Mouse (Mus musculus) G1E (cell line): ENCODE measurements at regions not wholly inside any gene's neighbourhood (a gene's known extent, or its start where the extent isn't known, plus 50 kb on each side); places are given as distances from the start of the nearest gene placed in this dataset.

Experiments
- CTCF ChIP-seq: IDR thresholded peaks from 2 replicates; pipeline ENCODE4 v1.5.1; 2012; ENCODE audit warnings: low read depth, low read length, inconsistent platforms, mixed read lengths
- POLR2AphosphoS5 ChIP-seq: IDR thresholded peaks from 2 replicates; pipeline ENCODE4 v1.6.1; 2012; ENCODE audit warnings: low read depth, low read length, inconsistent platforms; ENCODE audit not compliant: insufficient replicate concordance
- TAL1 ChIP-seq: conservative IDR thresholded peaks from 2 replicates; pipeline ENCODE4 v1.6.1; 2012; ENCODE audit warnings: low read depth, low read length, inconsistent platforms, mixed read lengths

DNA sequence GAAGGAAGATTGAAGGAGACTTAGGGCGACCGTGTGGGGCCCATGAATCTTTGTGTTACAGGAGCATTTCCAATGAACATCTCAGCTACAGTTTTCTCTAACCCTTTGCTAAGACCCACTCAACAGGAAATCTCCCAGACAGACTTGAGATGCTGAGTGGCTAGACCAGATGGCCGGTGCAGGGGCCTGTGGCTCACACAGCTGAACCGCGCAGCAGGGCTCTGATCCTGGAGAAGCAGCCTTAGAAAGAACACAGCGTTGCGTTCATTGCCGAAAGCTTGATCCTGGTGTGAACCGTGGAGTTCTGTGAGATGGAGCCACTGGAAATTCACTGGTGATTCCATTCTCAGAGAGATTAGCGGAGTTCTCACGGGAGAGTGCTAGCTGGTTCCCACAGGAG is 115.9 kb upstream of the Spata13 start:
- TF ChIP-seq CTCF = no peak
- no peak for TF ChIP-seq TAL1
- TF ChIP-seq POLR2AphosphoS5 = no peak
